Mouse (Mus musculus): ENCODE measurements around the gene Taf3. TPM values are rescaled to one million over a fixed set of nuclear protein-coding genes. Genes with fewer than 3 reads are reported as not detected.

Taf3 gene
- total and polyA plus RNA-seq, 3 experiments, result 3.1 to 13.4 (median 6.0) TPM

DNA sequence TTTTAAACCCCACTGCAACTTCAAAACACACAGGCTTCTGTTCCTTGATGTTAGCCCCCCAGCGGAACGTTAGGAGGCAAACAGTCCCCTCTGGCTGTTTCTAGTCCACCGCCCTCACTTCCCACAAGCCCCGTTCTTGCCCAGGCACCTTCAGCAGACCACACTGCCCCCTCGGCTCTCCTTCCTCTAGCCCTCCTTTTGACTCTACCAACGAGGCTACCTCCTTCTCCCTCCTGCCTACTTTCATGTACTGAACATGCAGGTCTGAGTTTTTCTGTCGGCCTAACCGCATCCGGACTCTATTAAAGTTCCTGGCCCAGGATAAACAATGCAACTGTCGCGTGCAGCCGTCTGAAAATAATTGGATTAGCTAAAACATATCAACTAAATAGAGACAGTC, 175.7 kb downstream of the Taf3 start:
- peaks cover 6 to 40% of the 10 kb centered on the region in 2 experiments; a peak in 3 of 4 replicates for H3K4me1 ChIP-seq (ENCODE audit: control insufficient read depth in 1 of 2, insufficient read depth in 2 of 2)
- no peak overlapping the region for H3K4me3 ChIP-seq (replicated peaks in 1 of 3; ENCODE audit: low read depth in 2 of 3, low read length in 2 of 3, poor library complexity in 1 of 3)
- H3K9me3 ChIP-seq (replicated peaks; ENCODE audit: low read length), result peaks cover 3% of the 10 kb centered on the region
- no peak for TF ChIP-seq SIN3A (IDR thresholded peaks at IDR 0.05; ENCODE audit: low read length)
- no peak for TF ChIP-seq MXI1 (IDR thresholded peaks at IDR 0.05; ENCODE audit: low read depth, low read length)
- no peak for TF ChIP-seq CTCF (conservative IDR thresholded peaks at IDR 0.05 in 1 of 2, IDR thresholded peaks at IDR 0.05 in 1 of 2; ENCODE audit: low read depth in 2 of 2, low read length in 2 of 2)
- no peak for TF ChIP-seq PAX5 (IDR thresholded peaks at IDR 0.05; ENCODE audit: low read length)
- TF ChIP-seq MAX (IDR thresholded peaks at IDR 0.05; ENCODE audit: low read length), result no peak
- TF ChIP-seq MEF2A (IDR thresholded peaks at IDR 0.05; ENCODE audit: borderline replicate concordance, low read depth, low read length), result no peak
- TF ChIP-seq ETS1 (conservative IDR thresholded peaks at IDR 0.05; ENCODE audit: low read depth, low read length), result no peak
- TF ChIP-seq KAT2A (IDR thresholded peaks at IDR 0.05; ENCODE audit: insufficient replicate concordance, low read length), result no peak
- no peak for TF ChIP-seq USF1 (IDR thresholded peaks at IDR 0.05; ENCODE audit: low read depth, low read length)
- no peak for TF ChIP-seq ZKSCAN1 (IDR thresholded peaks at IDR 0.05; ENCODE audit: borderline replicate concordance, low read depth, low read length)
- H3K4me2 ChIP-seq (ENCODE audit: insufficient read depth, low read depth, poor library complexity, severe bottlenecking), result no peak overlapping the region
- no peaks in the 10 kb centered on the region for H3K27me3 ChIP-seq (replicated peaks)
- no peak overlapping the region for H3K27ac ChIP-seq (ENCODE audit: insufficient read depth, low read depth)
- no peaks in the 10 kb centered on the region for H3K79me2 ChIP-seq (replicated peaks; ENCODE audit: control insufficient read depth, extremely low read depth, insufficient read depth, poor library complexity, severe bottlenecking)
- DNase-seq (ENCODE audit: extremely low read depth), result no peak
- no peak overlapping the region for H3K9ac ChIP-seq (ENCODE audit: insufficient read depth, low read depth)
- dilution Hi-C loops (cut with MboI; ENCODE audit: extremely low pct_ligation_motif_present, extremely low pct_unique_long_range_greater_than_20kb, low sequenced_read_pairs) (no loop called here), in situ Hi-C loops (cut with MboI; ENCODE audit: low pct_ligation_motif_present, low pct_unique_long_range_greater_than_20kb, low sequenced_read_pairs) (no loop called here)
- H3K36me3 ChIP-seq (replicated peaks in 1 of 2; ENCODE audit: control insufficient read depth in 1 of 2, insufficient read depth in 1 of 2, low read length in 1 of 2), result peaks cover 0 to 3% of the 10 kb centered on the region in 2 experiments

DNA sequence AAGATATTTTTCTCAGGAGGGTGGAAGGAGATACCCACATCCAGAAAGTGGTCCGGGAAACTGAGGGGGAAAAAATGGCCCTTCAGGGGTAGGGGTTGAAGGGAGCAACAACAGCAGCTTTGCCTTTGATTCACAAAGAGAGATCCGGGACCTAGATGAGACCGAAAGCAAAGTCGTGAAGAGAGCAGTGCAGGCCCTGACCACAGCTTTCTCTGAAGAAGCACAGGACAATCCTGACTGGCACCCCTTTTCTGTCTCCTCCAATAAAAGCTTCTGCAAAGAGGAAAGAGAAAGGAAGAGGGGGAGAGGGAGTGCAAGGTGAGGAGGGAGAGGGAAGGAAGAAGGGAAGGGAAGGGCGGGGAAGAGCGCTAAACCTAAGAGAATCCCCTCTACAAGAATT, 176.6 kb downstream of the Taf3 start:
- TF ChIP-seq KAT2A (IDR thresholded peaks at IDR 0.05; ENCODE audit: insufficient replicate concordance, low read length) (no peak), USF1 (IDR thresholded peaks at IDR 0.05; ENCODE audit: low read depth, low read length) (no peak), NELFE (IDR thresholded peaks at IDR 0.05; ENCODE audit: low read depth, low read length) (no peak), EP300 (IDR thresholded peaks at IDR 0.05; ENCODE audit: low read length) (no peak), IRF4 (IDR thresholded peaks at IDR 0.05; ENCODE audit: low read depth, low read length) (no peak), SIN3A (IDR thresholded peaks at IDR 0.05; ENCODE audit: low read length) (no peak), SMC3 (IDR thresholded peaks at IDR 0.05; ENCODE audit: low read depth, low read length) (no peak), E2F4 (IDR thresholded peaks at IDR 0.05; ENCODE audit: insufficient replicate concordance, low read depth, low read length) (no peak), POLR2AphosphoS2 (IDR thresholded peaks at IDR 0.05; ENCODE audit: low read depth, low read length) (no peak)
- no peak for DNase-seq (ENCODE audit: extremely low read depth)
- H3K27me3 ChIP-seq (replicated peaks), result no peaks in the 10 kb centered on the region

More for the DNA sequence above, 176.6 kb downstream of the Taf3 start:
- Histone ChIP-seq H3K36me3 (replicated peaks in 1 of 2; ENCODE audit: control insufficient read depth in 1 of 2, insufficient read depth in 1 of 2, low read length in 1 of 2) (peaks cover 0 to 3% of the 10 kb centered on the region in 2 experiments), H3K27ac (ENCODE audit: insufficient read depth, low read depth) (no peak overlapping the region), H3K9me3 (replicated peaks; ENCODE audit: low read length) (no peaks in the 10 kb centered on the region), H3K4me3 (replicated peaks in 1 of 3; ENCODE audit: low read depth in 2 of 3, low read length in 2 of 3, poor library complexity in 1 of 3) (no peak overlapping the region), H3K4me2 (ENCODE audit: insufficient read depth, low read depth, poor library complexity, severe bottlenecking) (no peak overlapping the region), H3K9ac (ENCODE audit: insufficient read depth, low read depth) (no peak overlapping the region), H3K79me2 (replicated peaks; ENCODE audit: control insufficient read depth, extremely low read depth, insufficient read depth, poor library complexity, severe bottlenecking) (no peaks in the 10 kb centered on the region), H3K4me1 (ENCODE audit: control insufficient read depth in 1 of 2, insufficient read depth in 2 of 2) (peaks cover 6 to 47% of the 10 kb centered on the region in 2 experiments; a peak in 3 of 4 replicates)
- in situ Hi-C loops (cut with MboI; ENCODE audit: low pct_ligation_motif_present, low pct_unique_long_range_greater_than_20kb, low sequenced_read_pairs), result no loop called here
- dilution Hi-C loops (cut with MboI; ENCODE audit: extremely low pct_ligation_motif_present, extremely low pct_unique_long_range_greater_than_20kb, low sequenced_read_pairs), result no loop called here
